Mouse (Mus musculus) forebrain, embryonic 15.5 days (tissue): ENCODE data around the gene Cilp. TPM values are rescaled to one million over a fixed set of nuclear protein-coding genes. Genes with fewer than 3 reads are reported as not detected.

ENCODE experiments used
- ATAC-seq: fragments of 200-750 bp; cut with Nextera tagmentation; replicated peaks from 2 replicates; pipeline ENCODE4 v1.8.0; 2017; ENCODE audit warnings: mild to moderate bottlenecking, moderate TSS enrichment, moderate library complexity
- H3K27ac ChIP-seq: fragments of 300-500 bp; sonication (generic); replicated peaks from 2 replicates; pipeline ENCODE4 v1.5.1; 2015; ENCODE audit warnings: mild to moderate bottlenecking, inconsistent platforms
- H3K27me3 ChIP-seq: fragments of 300-500 bp; sonication (generic); 2 replicates; pipeline ENCODE4 v1.6.1; 2015; ENCODE audit warnings: inconsistent platforms
- H3K36me3 ChIP-seq: fragments of 300-500 bp; sonication (generic); 2 replicates; pipeline ENCODE4 v1.6.1; 2015; ENCODE audit warnings: mild to moderate bottlenecking, inconsistent platforms
- H3K4me1 ChIP-seq: fragments of 300-500 bp; sonication (generic); 2 replicates; pipeline ENCODE4 v1.6.1; 2015; ENCODE audit warnings: inconsistent platforms
- H3K4me2 ChIP-seq: fragments of 300-500 bp; sonication (generic); replicated peaks from 2 replicates; pipeline ENCODE4 v1.6.1; 2015; ENCODE audit warnings: mild to moderate bottlenecking, inconsistent platforms
- H3K4me3 ChIP-seq: fragments of 300-500 bp; sonication (generic); 2 replicates; pipeline ENCODE4 v1.5.1; 2015; ENCODE audit warnings: mild to moderate bottlenecking, inconsistent platforms
- H3K9ac ChIP-seq: fragments of 300-500 bp; sonication (generic); replicated peaks from 2 replicates; pipeline ENCODE4 v1.6.1; 2015; ENCODE audit warnings: mild to moderate bottlenecking, inconsistent platforms
- H3K9me3 ChIP-seq: fragments of 300-500 bp; sonication (generic); 2 replicates; pipeline ENCODE4 v1.6.1; 2016; ENCODE audit warnings: inconsistent platforms
- WGBS: fragments of 180-500 bp; shearing (Covaris S2); methylation state at CpG from one replicate; pipeline ENCODE4 v1.1.7; 2015; ENCODE audit warnings: mixed read lengths; 5-methylcytosine and 5-hydroxymethylcytosine counted together
- polyA plus RNA-seq: library from polyadenylated mRNA; unstranded; fragments of >200 nt; fragmentation: Nextera tagmentation; extraction: Ambion mirVana; gene quantifications from 2 replicates; pipeline ENCODE4 v1.2.1, GENCODE M21; 2015

Cilp gene
- polyA plus RNA-seq, 1 experiment from 2014 or later: 0.55 TPM

GRCm38 (mm10) chr9:65235601-65236000 is 29.4 kb upstream of the Cilp start:
- Histone ChIP-seq H3K27ac (no peak overlapping the region), H3K4me3 (no peak overlapping the region), H3K9me3 (no peaks in the 10 kb centered on the region), H3K27me3 (no peaks in the 10 kb centered on the region), H3K9ac (no peak overlapping the region), H3K4me1 (peaks cover 3% of the 10 kb centered on the region; the same call in 1 of the 2 replicates), H3K36me3 (no peaks in the 10 kb centered on the region), H3K4me2 (no peak overlapping the region)
- no peak for ATAC-seq
- 60% methylated on average over 1 of the region's 1 CpGs for WGBS

- no peak overlapping the region for H3K4me2 ChIP-seq
- H3K4me3 ChIP-seq: no peak overlapping the region
- H3K4me1 ChIP-seq: peaks cover 3% of the 10 kb centered on the region; the same call in 1 of the 2 replicates
- 82% methylated on average over 11 of the region's 11 CpGs for WGBS
- no peak overlapping the region for H3K9ac ChIP-seq
- ATAC-seq: no peak
- no peaks in the 10 kb centered on the region for H3K36me3 ChIP-seq
- H3K27ac ChIP-seq: no peak overlapping the region
- no peaks in the 10 kb centered on the region for H3K27me3 ChIP-seq
- no peaks in the 10 kb centered on the region for H3K9me3 ChIP-seq
Observed at GRCm38 (mm10) chr9:65237616-65238015, 27.4 kb upstream of the Cilp start.

- no peaks in the 10 kb centered on the region for H3K27me3 ChIP-seq
- no peak for ATAC-seq
- peaks cover 3% of the 10 kb centered on the region; the same call in 1 of the 2 replicates for H3K4me1 ChIP-seq
- H3K27ac ChIP-seq: no peak overlapping the region
- no peaks in the 10 kb centered on the region for H3K36me3 ChIP-seq
- no peak overlapping the region for H3K4me2 ChIP-seq
- WGBS: 52% methylated on average over 13 of the region's 13 CpGs
- H3K9me3 ChIP-seq: no peaks in the 10 kb centered on the region
- no peak overlapping the region for H3K4me3 ChIP-seq
- H3K9ac ChIP-seq: no peak overlapping the region
Observed at GRCm38 (mm10) chr9:65238191-65238760, 26.7 kb upstream of the Cilp start.

- Histone ChIP-seq H3K4me1 (peaks cover 3% of the 10 kb centered on the region; the same call in 1 of the 2 replicates), H3K9ac (no peak overlapping the region), H3K36me3 (no peaks in the 10 kb centered on the region), H3K4me3 (no peak overlapping the region), H3K9me3 (no peaks in the 10 kb centered on the region), H3K27ac (no peak overlapping the region), H3K27me3 (no peaks in the 10 kb centered on the region), H3K4me2 (no peak overlapping the region)
- WGBS: 90% methylated on average over 4 of the region's 4 CpGs
- ATAC-seq: no peak
Observed at GRCm38 (mm10) chr9:65239176-65239575, 25.8 kb upstream of the Cilp start.

- Histone ChIP-seq H3K27ac (no peak overlapping the region), H3K36me3 (no peaks in the 10 kb centered on the region), H3K9me3 (no peaks in the 10 kb centered on the region), H3K4me3 (no peak overlapping the region), H3K4me1 (peaks cover 3% of the 10 kb centered on the region; the same call in 1 of the 2 replicates), H3K4me2 (no peak overlapping the region), H3K9ac (no peak overlapping the region), H3K27me3 (no peaks in the 10 kb centered on the region)
- WGBS: 93% methylated on average over 5 of the region's 5 CpGs
- ATAC-seq: no peak
Observed at GRCm38 (mm10) chr9:65239731-65240130, 25.2 kb upstream of the Cilp start.

GRCm38 (mm10) chr9:65240587-65240986 is 24.4 kb upstream of the Cilp start:
- Histone ChIP-seq H3K36me3 (no peaks in the 10 kb centered on the region), H3K27me3 (no peaks in the 10 kb centered on the region), H3K4me1 (peaks cover 3% of the 10 kb centered on the region; the same call in 1 of the 2 replicates), H3K9me3 (no peaks in the 10 kb centered on the region), H3K4me2 (no peak overlapping the region), H3K4me3 (no peak overlapping the region), H3K27ac (no peak overlapping the region), H3K9ac (no peak overlapping the region)
- 83% methylated on average over 3 of the region's 3 CpGs for WGBS
- no peak for ATAC-seq

GRCm38 (mm10) chr9:65241973-65242372 is 23.0 kb upstream of the Cilp start:
- 74% methylated on average over 5 of the region's 5 CpGs for WGBS
- no peak overlapping the region for H3K4me3 ChIP-seq

GRCm38 (mm10) chr9:65243249-65243648 is 21.7 kb upstream of the Cilp start:
- no peak overlapping the region for H3K9ac ChIP-seq
- no peaks in the 10 kb centered on the region for H3K4me1 ChIP-seq
- ATAC-seq: no peak
- no peak overlapping the region for H3K4me3 ChIP-seq
- H3K4me2 ChIP-seq: no peak overlapping the region
- H3K27ac ChIP-seq: no peak overlapping the region
- H3K27me3 ChIP-seq: no peaks in the 10 kb centered on the region
- 51% methylated on average over 4 of the region's 4 CpGs for WGBS
- no peaks in the 10 kb centered on the region for H3K9me3 ChIP-seq
- H3K36me3 ChIP-seq: no peaks in the 10 kb centered on the region

More at GRCm38 (mm10) chr9:65241973-65242372, 23.0 kb upstream of the Cilp start:
- H3K4me2 ChIP-seq: no peak overlapping the region
- no peak for ATAC-seq
- no peaks in the 10 kb centered on the region for H3K9me3 ChIP-seq
- peaks cover 3% of the 10 kb centered on the region; the same call in 1 of the 2 replicates for H3K4me1 ChIP-seq
- no peak overlapping the region for H3K9ac ChIP-seq
- no peak overlapping the region for H3K27ac ChIP-seq
- H3K36me3 ChIP-seq: no peaks in the 10 kb centered on the region
- no peaks in the 10 kb centered on the region for H3K27me3 ChIP-seq

GRCm38 (mm10) chr9:65244036-65244806 is 20.8 kb upstream of the Cilp start:
- H3K9me3 ChIP-seq: no peaks in the 10 kb centered on the region
- no peak for ATAC-seq
- H3K4me1 ChIP-seq: no peaks in the 10 kb centered on the region
- H3K27ac ChIP-seq: no peak overlapping the region
- H3K4me2 ChIP-seq: no peak overlapping the region
- H3K9ac ChIP-seq: no peak overlapping the region
- WGBS: 54% methylated on average over 9 of the region's 9 CpGs
- no peaks in the 10 kb centered on the region for H3K27me3 ChIP-seq
- no peak overlapping the region for H3K4me3 ChIP-seq
- H3K36me3 ChIP-seq: no peaks in the 10 kb centered on the region

- no peak overlapping the region for H3K27ac ChIP-seq
- H3K4me3 ChIP-seq: no peak overlapping the region
- WGBS: 80% methylated on average over 16 of the region's 16 CpGs
- ATAC-seq: no peak
- H3K9me3 ChIP-seq: no peaks in the 10 kb centered on the region
- H3K4me2 ChIP-seq: no peak overlapping the region
- H3K27me3 ChIP-seq: no peaks in the 10 kb centered on the region
- no peak overlapping the region for H3K9ac ChIP-seq
- no peaks in the 10 kb centered on the region for H3K4me1 ChIP-seq
- no peaks in the 10 kb centered on the region for H3K36me3 ChIP-seq
Observed at GRCm38 (mm10) chr9:65247502-65248376, 17.2 kb upstream of the Cilp start.

GRCm38 (mm10) chr9:65248377-65248690 is 16.6 kb upstream of the Cilp start:
- Histone ChIP-seq H3K4me2 (no peak overlapping the region), H3K4me3 (no peak overlapping the region), H3K4me1 (no peaks in the 10 kb centered on the region), H3K27ac (no peak overlapping the region), H3K9ac (no peak overlapping the region), H3K9me3 (no peaks in the 10 kb centered on the region), H3K36me3 (no peaks in the 10 kb centered on the region), H3K27me3 (no peaks in the 10 kb centered on the region)
- no peak for ATAC-seq
- WGBS: 92% methylated on average over 5 of the region's 5 CpGs

GRCm38 (mm10) chr9:65252026-65252425 is 13.0 kb upstream of the Cilp start:
- no peak overlapping the region for H3K9ac ChIP-seq
- WGBS: 93% methylated on average over 3 of the region's 3 CpGs
- H3K36me3 ChIP-seq: no peaks in the 10 kb centered on the region
- ATAC-seq: no peak
- no peak overlapping the region for H3K4me3 ChIP-seq
- no peaks in the 10 kb centered on the region for H3K9me3 ChIP-seq
- H3K4me2 ChIP-seq: no peak overlapping the region
- H3K27me3 ChIP-seq: no peaks in the 10 kb centered on the region
- no peaks in the 10 kb centered on the region for H3K4me1 ChIP-seq
- no peak overlapping the region for H3K27ac ChIP-seq
